Mouse (Mus musculus) limb, embryonic 15.5 days (tissue): ENCODE data around the gene Gm30302. TPM values are rescaled to one million over a fixed set of nuclear protein-coding genes. Genes with fewer than 3 reads are reported as not detected.
"Not testable (repeated sequence)": the region's sequence is repeated elsewhere in the genome, so short reads cannot be mapped to it uniquely, and the experiment has no call there.

Experiments used
- ATAC-seq: fragments of 200-750 bp; cut with Nextera tagmentation; 2 replicates; pipeline ENCODE4 v1.8.0; 2017; ENCODE audit warnings: low read depth, moderate TSS enrichment; ENCODE audit not compliant: insufficient number of reproducible peaks, low FRiP score, low TSS enrichment
- H3K27ac ChIP-seq: fragments of 300-500 bp; sonication (generic); 2 replicates; pipeline ENCODE4 v1.5.1; 2015; ENCODE audit warnings: moderate library complexity, mild to moderate bottlenecking, inconsistent platforms
- H3K27me3 ChIP-seq: fragments of 300-500 bp; sonication (generic); 2 replicates; pipeline ENCODE4 v1.6.1; 2015; ENCODE audit warnings: inconsistent platforms
- H3K36me3 ChIP-seq: fragments of 300-500 bp; sonication (generic); 2 replicates; pipeline ENCODE4 v1.6.1; 2015; ENCODE audit warnings: inconsistent platforms
- H3K4me1 ChIP-seq: fragments of 300-500 bp; sonication (generic); 2 replicates; pipeline ENCODE4 v1.6.1; 2015; ENCODE audit warnings: inconsistent platforms
- H3K4me2 ChIP-seq: fragments of 300-500 bp; sonication (generic); 2 replicates; pipeline ENCODE4 v1.6.1; 2015; ENCODE audit warnings: mild to moderate bottlenecking, inconsistent platforms
- H3K4me3 ChIP-seq: fragments of 300-500 bp; sonication (generic); 2 replicates; pipeline ENCODE4 v1.5.1; 2015; ENCODE audit warnings: mild to moderate bottlenecking, inconsistent platforms
- H3K9ac ChIP-seq: fragments of 300-500 bp; sonication (generic); 2 replicates; pipeline ENCODE4 v1.6.1; 2015; ENCODE audit warnings: inconsistent platforms
- H3K9me3 ChIP-seq: fragments of 300-500 bp; sonication (generic); 2 replicates; pipeline ENCODE4 v1.6.1; 2016; ENCODE audit warnings: inconsistent platforms
- WGBS: fragments of 180-500 bp; shearing (Covaris S2); methylation state at CpG from one replicate; pipeline ENCODE4 v1.1.7; 2015; 5-methylcytosine and 5-hydroxymethylcytosine counted together
- polyA plus RNA-seq: library from polyadenylated mRNA; unstranded; fragments of >200 nt; fragmentation: Nextera tagmentation; extraction: Ambion mirVana; gene quantifications from 2 replicates; pipeline ENCODE4 v1.2.1, GENCODE M21; 2015

Gm30302 gene
- polyA plus RNA-seq, 1 experiment from 2014 or later: not detected

DNA sequence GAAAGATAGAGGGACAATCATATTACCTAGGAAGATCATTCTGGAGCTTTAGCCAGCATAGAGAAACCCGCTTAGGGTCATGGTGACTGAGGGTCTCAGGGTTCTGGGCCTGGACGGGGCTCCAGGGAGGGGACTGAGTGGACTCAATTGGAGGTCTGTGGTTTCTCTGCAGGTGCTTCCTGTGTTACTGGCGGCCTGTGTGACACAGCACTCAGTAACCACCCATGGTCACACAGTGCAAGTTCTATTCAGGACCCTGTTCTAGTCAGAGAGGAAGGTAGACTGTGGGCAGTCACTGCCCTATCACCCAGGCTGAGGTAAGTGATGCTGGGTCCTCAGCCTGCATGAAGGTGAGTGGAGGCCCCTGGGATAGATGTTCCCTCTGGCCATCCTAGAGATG lies 14.9 kb downstream of the Gm30302 start:
- H3K9me3 ChIP-seq: no peaks in the 10 kb centered on the region
- no peaks in the 10 kb centered on the region for H3K4me1 ChIP-seq
- no peak overlapping the region for H3K9ac ChIP-seq
- H3K27me3 ChIP-seq: no peaks in the 10 kb centered on the region
- H3K27ac ChIP-seq: no peak overlapping the region
- 68% methylated on average over 3 of the region's 3 CpGs for WGBS
- no peak for ATAC-seq
- H3K4me2 ChIP-seq: no peak overlapping the region
- H3K36me3 ChIP-seq: no peaks in the 10 kb centered on the region
- H3K4me3 ChIP-seq: no peak overlapping the region

DNA sequence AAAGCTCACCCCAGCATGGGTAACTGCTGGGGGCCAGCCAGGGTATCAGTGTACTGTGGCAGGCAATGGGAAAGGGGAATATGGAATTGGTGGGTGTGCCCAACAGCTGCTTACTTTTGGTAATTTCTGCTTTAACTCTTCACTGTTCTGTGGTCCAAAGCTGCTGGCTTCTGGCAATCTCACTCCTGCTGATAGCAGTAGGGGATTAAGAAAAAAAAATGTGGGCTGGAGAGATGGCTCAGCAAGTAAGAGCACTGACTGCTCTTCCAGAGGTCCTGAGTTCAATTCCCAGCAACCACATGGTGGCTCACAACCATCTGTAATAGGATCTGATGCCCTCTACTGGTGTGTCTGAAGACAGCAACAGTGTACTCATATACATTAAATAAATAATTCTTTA lies 27.3 kb downstream of the Gm30302 start:
- not testable (repeated sequence) for H3K4me2 ChIP-seq, H3K27ac ChIP-seq, H3K36me3 ChIP-seq, H3K9ac ChIP-seq, H3K9me3 ChIP-seq, H3K4me1 ChIP-seq, H3K27me3 ChIP-seq, H3K4me3 ChIP-seq, ATAC-seq

DNA sequence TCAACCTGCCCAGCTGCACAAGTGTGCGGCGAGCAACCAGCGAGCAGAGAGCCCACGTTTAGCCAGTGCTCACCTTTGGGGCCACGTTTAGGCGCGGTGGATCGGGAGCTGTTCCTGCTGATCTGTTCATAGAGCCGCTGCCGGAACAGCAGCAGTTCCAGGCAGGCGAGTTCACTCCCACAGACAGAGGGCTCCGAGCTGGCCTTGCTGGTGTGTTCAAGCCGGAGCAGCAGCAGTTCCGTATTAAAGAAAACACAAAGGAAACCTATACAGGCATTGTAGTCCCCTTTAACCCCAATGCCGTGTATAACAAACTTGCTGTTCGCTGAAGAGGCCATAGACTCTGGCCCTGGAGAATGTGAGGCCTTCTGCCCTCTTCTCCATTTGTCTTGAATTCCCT lies 29.7 kb downstream of the Gm30302 start:
- WGBS: 84% methylated on average over 16 of the region's 16 CpGs
- Histone ChIP-seq H3K27ac (no peak overlapping the region), H3K4me1 (no peaks in the 10 kb centered on the region), H3K9me3 (no peaks in the 10 kb centered on the region), H3K9ac (no peak overlapping the region), H3K4me2 (no peak overlapping the region), H3K36me3 (no peaks in the 10 kb centered on the region), H3K4me3 (no peak overlapping the region), H3K27me3 (no peaks in the 10 kb centered on the region)
- no peak for ATAC-seq

DNA sequence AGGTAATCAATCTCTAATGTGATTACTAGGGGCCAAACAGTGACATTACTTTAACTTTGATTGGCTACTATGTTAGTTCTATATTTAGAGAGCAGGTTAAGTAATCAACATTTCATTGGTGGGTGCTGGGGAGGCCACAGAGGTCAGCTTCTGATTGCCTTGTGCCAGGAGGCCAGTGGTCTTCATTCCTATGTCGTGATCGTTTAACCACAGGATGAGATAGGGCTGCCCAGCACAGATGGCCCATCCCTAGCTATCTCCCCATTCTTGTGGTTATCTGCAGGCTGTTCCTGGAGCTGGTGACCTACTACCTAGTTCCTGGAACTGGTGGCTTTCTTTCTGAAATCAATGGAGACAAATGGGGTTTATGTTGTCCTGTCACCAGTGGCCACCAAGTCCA lies 30.8 kb downstream of the Gm30302 start:
- no peaks in the 10 kb centered on the region for H3K4me1 ChIP-seq
- no peaks in the 10 kb centered on the region for H3K27me3 ChIP-seq
- H3K9me3 ChIP-seq: no peaks in the 10 kb centered on the region
- no peak overlapping the region for H3K4me2 ChIP-seq
- no peak overlapping the region for H3K9ac ChIP-seq
- no peak overlapping the region for H3K4me3 ChIP-seq
- 73% methylated on average over 2 of the region's 2 CpGs for WGBS
- H3K36me3 ChIP-seq: no peaks in the 10 kb centered on the region
- ATAC-seq: no peak
- no peak overlapping the region for H3K27ac ChIP-seq

DNA sequence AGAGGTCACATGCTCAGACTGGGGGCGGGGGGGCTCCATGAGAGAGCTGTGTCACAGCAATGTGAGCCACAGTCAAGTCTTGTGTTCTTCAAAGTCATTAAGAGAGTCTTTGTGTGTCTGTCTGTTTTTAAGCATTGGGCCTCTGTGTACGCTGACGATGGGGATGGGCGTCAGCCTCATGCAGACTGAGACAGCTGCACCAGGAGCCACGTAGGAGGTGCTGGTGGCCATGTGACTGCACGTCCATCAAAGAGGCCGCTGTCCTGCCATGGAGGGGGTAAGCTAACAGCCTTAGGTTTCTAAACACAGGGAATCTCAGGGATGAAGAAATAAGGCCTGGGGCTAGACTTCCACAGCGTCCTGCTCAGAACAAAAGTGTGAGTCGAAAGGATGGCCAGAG lies 32.5 kb downstream of the Gm30302 start:
- ATAC-seq: no peak
- Histone ChIP-seq H3K36me3 (no peaks in the 10 kb centered on the region), H3K4me1 (no peaks in the 10 kb centered on the region), H3K9ac (no peak overlapping the region), H3K4me3 (no peak overlapping the region), H3K27me3 (no peaks in the 10 kb centered on the region), H3K27ac (no peak overlapping the region), H3K4me2 (no peak overlapping the region), H3K9me3 (no peaks in the 10 kb centered on the region)
- WGBS: 46% methylated on average over 9 of the region's 9 CpGs

DNA sequence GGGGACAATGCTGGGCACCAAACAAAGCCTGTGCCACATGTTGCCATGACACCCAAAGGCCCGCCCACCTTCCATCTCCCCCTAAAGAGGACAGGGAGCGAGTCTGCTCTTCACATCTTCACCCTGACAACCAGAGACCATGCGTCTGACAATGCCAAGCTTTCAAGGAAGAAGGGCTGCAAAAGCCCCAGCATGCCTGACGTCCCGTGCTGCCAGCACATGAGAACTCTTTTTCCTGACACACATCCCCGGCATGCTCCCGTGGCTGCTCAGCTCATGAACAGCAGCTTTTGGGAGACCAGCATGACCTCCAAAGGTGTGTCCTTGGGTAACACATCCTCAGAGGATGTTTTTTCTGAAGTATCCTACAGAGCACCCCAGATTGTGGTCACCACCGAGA lies 33.5 kb downstream of the Gm30302 start:
- no peak for ATAC-seq
- H3K36me3 ChIP-seq: no peaks in the 10 kb centered on the region
- no peak overlapping the region for H3K27ac ChIP-seq
- no peak overlapping the region for H3K4me2 ChIP-seq
- WGBS: 89% methylated on average over 8 of the region's 8 CpGs
- H3K4me3 ChIP-seq: no peak overlapping the region
- H3K9ac ChIP-seq: no peak overlapping the region
- H3K4me1 ChIP-seq: no peaks in the 10 kb centered on the region
- H3K27me3 ChIP-seq: no peaks in the 10 kb centered on the region
- H3K9me3 ChIP-seq: no peaks in the 10 kb centered on the region

DNA sequence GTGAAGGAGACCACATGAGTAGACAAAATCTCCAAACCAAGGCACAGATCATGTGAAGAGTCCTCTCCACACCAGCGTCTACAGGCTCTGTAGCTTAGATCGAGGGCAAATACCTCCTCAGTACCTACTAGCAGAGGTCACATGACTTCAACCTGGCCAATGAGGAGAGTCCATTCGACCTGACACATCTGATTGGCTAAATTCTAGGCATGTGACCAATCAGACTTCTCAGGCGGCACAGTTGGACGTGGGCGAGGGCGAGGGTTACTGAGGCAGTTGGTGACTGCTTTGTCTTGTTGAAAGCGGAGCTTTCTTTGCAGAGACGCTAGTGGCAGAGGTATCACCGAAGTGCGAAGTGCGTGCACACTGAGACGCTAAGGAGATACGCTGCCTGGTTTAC lies 36.6 kb downstream of the Gm30302 start:
- H3K36me3 ChIP-seq: no peaks in the 10 kb centered on the region
- no peak overlapping the region for H3K4me3 ChIP-seq
- 89% methylated on average over 14 of the region's 14 CpGs for WGBS
- no peaks in the 10 kb centered on the region for H3K4me1 ChIP-seq
- H3K9ac ChIP-seq: no peak overlapping the region
- no peaks in the 10 kb centered on the region for H3K27me3 ChIP-seq
- no peak overlapping the region for H3K4me2 ChIP-seq
- H3K9me3 ChIP-seq: no peaks in the 10 kb centered on the region
- no peak for ATAC-seq
- no peak overlapping the region for H3K27ac ChIP-seq

DNA sequence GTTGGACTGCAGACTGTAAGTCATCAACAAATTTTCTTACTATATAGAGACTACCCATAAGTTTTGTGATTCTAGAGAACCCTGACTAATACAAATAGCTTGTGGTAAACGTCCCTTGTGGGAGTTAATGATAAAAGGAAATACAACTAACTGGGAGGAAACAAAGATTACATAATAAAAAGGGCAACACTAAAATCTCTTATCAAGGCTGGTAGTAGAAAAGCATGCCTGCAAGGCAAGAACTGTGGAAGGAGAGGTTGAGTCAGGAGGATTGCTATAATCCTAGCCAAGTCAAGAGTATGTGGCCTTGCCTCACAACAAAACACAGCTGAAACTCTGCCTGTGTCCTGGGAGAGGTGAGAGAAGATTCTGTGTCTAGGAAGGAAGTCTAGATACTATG lies 38.1 kb downstream of the Gm30302 start:
- Histone ChIP-seq H3K27me3 (no peaks in the 10 kb centered on the region), H3K9me3 (no peaks in the 10 kb centered on the region), H3K4me1 (no peaks in the 10 kb centered on the region), H3K9ac (no peak overlapping the region), H3K36me3 (no peaks in the 10 kb centered on the region), H3K4me2 (no peak overlapping the region), H3K27ac (no peak overlapping the region), H3K4me3 (no peak overlapping the region)
- 65% methylated on average over 1 of the region's 1 CpGs for WGBS
- ATAC-seq: no peak

DNA sequence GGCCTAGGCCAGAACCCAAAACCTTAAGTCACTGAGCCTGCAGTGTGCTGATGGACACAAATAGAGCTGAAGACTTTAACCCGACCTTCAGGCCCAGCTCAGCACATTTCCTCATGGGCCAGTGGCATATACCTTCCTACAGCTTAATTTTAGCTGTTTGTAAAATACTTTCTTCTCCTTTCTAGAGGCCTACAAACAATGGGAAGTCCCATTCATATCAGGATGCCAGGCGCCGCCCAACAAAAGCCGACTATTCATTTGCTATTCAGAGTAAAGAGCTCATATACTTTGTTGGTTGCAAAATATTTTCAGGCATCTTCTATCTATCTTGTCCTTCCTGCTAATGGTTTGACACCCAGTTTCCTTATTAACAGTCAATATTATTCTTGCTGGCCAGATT lies 40.8 kb downstream of the Gm30302 start:
- no peaks in the 10 kb centered on the region for H3K4me1 ChIP-seq
- H3K9me3 ChIP-seq: no peaks in the 10 kb centered on the region
- no peak overlapping the region for H3K4me2 ChIP-seq
- WGBS: 86% methylated on average over 4 of the region's 4 CpGs
- no peak overlapping the region for H3K27ac ChIP-seq
- no peak for ATAC-seq
- H3K27me3 ChIP-seq: no peaks in the 10 kb centered on the region
- H3K9ac ChIP-seq: no peak overlapping the region
- no peak overlapping the region for H3K4me3 ChIP-seq
- H3K36me3 ChIP-seq: no peaks in the 10 kb centered on the region

DNA sequence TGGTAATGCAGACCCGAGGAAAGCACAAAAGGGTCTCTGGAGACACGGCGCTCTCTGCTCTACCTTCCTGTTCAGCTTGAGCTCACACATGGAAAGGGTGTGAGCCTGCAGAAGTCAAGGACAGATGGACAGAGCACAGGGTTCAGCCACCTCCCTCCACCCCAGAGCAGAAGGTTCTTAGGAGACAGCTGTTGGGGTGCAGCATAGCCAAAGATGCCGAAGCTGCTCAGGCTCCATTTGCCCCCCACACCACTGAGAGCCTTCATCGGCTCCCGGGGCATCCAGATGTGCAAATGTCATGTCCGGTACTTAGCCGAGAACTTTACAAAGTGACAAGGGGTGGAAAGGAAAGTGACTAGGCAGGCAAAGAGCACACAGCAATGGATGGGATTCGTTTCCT lies 42.2 kb downstream of the Gm30302 start:
- Histone ChIP-seq H3K4me3 (no peak overlapping the region), H3K9ac (no peak overlapping the region), H3K4me2 (no peak overlapping the region), H3K27me3 (no peaks in the 10 kb centered on the region), H3K36me3 (no peaks in the 10 kb centered on the region), H3K4me1 (no peaks in the 10 kb centered on the region), H3K27ac (no peak overlapping the region), H3K9me3 (no peaks in the 10 kb centered on the region)
- no peak for ATAC-seq
- 80% methylated on average over 9 of the region's 9 CpGs for WGBS

DNA sequence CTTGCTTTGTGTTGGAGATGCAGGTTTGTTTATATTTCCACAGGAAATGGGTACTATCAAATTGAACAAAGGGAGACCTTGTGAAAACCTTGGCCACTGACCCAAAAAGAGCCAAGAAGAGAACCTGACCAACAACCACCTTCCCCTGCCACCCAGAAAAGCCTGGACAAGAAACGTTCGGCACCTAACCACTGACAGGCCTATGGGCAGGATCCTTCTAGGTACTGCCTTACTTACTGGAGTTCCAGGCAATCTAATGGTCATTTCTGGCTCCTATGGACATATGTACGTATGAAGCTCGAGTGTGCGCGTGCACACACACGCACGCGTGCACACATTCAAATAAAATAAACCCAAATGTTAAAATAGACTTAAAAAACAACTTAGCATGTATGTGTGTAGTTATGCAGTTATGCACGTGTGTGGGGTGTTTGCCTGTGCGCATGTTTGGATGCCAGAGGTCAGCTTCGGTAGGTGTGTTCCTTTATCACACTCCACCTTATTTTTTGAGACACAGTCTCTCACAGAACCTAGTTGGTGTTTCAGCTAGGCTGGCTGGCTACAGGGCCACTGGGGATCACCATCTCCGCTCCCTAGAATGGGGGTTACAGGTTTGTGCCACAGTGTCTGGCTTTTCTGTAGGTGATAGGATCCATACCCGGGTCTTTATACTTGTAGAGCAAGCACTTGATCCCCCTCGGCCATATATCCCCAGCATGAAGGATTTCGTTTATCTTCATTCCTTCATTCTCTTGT lies 57.3 kb downstream of the Gm30302 start:
- H3K36me3 ChIP-seq: no peaks in the 10 kb centered on the region
- WGBS: 90% methylated on average over 16 of the region's 16 CpGs
- H3K9me3 ChIP-seq: no peaks in the 10 kb centered on the region
- no peak overlapping the region for H3K9ac ChIP-seq
- no peaks in the 10 kb centered on the region for H3K27me3 ChIP-seq
- no peak overlapping the region for H3K27ac ChIP-seq
- no peak for ATAC-seq
- no peak overlapping the region for H3K4me2 ChIP-seq
- H3K4me3 ChIP-seq: no peak overlapping the region
- H3K4me1 ChIP-seq: no peaks in the 10 kb centered on the region

DNA sequence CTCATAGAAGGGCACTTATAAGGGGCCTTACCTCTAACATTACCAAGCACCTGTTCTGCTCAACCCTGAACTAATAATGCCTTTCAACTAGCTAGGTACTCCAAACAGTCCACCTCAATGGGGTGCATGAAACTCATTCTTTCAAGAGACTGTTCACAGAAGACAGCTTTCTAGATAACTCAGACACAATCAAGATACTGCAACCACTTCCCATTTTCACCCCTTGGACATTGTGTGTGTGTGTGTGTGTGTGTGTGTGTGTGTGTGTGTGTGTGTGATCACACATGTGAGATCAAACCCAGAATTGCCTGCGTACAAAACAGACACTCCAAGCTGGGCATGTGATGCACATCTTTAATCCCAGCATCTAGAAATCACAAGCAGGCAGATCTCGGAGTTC lies 60.8 kb downstream of the Gm30302 start:
- H3K4me1 ChIP-seq: no peaks in the 10 kb centered on the region
- WGBS: 83% methylated on average over 2 of the region's 2 CpGs
- peaks cover 28% of the 10 kb centered on the region for H3K36me3 ChIP-seq

DNA sequence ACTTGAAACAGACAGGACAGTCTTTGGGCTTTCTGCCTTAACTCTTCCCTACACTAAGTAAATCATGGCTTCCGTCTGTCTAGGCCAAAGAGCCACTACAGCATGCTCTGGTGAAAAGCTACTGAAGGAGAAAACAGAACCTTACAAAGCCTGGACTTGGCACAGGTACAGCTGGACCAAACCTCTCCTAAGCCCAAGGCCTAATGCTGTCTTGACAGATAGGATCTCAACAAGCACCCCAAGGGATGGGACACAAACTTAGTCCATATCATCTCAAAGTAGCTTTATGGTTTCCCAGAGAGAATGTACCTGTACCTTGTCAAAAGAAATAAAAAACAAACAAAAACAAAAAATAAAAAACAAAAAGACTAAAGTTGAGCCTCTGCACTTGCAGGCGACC lies 62.4 kb downstream of the Gm30302 start:
- no peak overlapping the region for H3K27ac ChIP-seq
- no peak for ATAC-seq
- 89% methylated on average over 2 of the region's 2 CpGs for WGBS

More for the DNA sequence above, 60.8 kb downstream of the Gm30302 start:
- Histone ChIP-seq H3K4me3 (no peak overlapping the region), H3K9ac (no peak overlapping the region), H3K4me2 (no peak overlapping the region), H3K27me3 (no peaks in the 10 kb centered on the region), H3K27ac (no peak overlapping the region), H3K9me3 (no peaks in the 10 kb centered on the region)
- ATAC-seq: no peak

More for the DNA sequence above, 62.4 kb downstream of the Gm30302 start:
- Histone ChIP-seq H3K9ac (no peak overlapping the region), H3K9me3 (no peaks in the 10 kb centered on the region), H3K4me2 (no peak overlapping the region), H3K36me3 (peaks cover 44% of the 10 kb centered on the region), H3K4me3 (no peak overlapping the region), H3K4me1 (no peaks in the 10 kb centered on the region), H3K27me3 (no peaks in the 10 kb centered on the region)
